Mouse (Mus musculus) layer of hippocampus, adult 18-20 months (tissue): ENCODE results near the gene Farp1. TPM values are rescaled to one million over a fixed set of nuclear protein-coding genes. Genes with fewer than 3 reads are reported as not detected.
"Not testable (repeated sequence)": the region's sequence is repeated elsewhere in the genome, so short reads cannot be mapped to it uniquely, and the experiment has no call there.

Experiments used
- DNase-seq, 2 experiments: peaks; one replicate each; pipeline ENCODE4 v3.0.0; 2022; ENCODE audit warnings: low spot score in 2 of 2
- total RNA-seq, 2 experiments: library from RNA; stranded (reverse); gene quantifications; 2 replicates each; pipeline ENCODE4 v1.2.3; 2021

Farp1 gene
- total RNA-seq, 2 experiments from 2014 or later = 92.2 to 98.8 TPM

DNA sequence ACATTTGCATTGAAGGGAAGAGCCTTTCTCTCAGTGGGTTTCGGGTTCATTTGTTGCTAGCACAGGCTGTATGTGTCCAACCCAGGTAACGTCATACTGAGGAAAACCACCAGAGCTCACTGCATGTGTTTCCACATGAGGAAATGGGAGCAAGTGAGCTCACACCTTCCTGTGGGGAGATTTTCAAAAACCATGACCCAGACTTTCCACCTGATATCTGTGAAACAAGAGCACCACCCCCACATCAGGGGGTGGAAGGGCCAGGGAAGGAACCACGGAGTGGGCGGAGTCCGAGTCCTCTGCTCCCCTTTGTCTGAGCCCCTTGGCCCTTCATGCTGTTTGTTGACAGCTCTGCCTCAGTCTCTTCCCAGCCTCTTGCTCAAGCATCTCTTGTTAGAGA, 67.6 kb downstream of the Farp1 start:
- DNase-seq = no peak

DNA sequence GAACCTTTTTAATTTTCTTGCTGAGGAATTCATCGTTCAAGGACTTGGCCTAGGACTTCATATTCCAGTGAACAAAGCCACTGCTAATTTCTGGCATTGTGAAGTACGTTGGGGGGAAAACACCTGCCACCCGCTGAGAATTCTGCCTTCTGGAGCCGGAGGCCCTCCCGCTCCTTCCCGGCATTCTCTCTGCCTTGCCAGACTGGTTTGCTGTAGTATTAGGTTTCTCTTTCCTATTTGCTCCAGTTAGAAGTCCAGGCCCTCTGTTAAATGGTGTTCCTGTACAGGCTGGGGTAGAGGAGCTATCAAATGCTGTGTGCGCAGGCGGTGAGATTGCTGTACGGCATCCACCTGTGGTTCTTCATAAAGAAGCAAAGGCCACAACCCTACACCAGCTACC, 68.5 kb downstream of the Farp1 start:
- DNase-seq = peak; percentile 22 to 58

DNA sequence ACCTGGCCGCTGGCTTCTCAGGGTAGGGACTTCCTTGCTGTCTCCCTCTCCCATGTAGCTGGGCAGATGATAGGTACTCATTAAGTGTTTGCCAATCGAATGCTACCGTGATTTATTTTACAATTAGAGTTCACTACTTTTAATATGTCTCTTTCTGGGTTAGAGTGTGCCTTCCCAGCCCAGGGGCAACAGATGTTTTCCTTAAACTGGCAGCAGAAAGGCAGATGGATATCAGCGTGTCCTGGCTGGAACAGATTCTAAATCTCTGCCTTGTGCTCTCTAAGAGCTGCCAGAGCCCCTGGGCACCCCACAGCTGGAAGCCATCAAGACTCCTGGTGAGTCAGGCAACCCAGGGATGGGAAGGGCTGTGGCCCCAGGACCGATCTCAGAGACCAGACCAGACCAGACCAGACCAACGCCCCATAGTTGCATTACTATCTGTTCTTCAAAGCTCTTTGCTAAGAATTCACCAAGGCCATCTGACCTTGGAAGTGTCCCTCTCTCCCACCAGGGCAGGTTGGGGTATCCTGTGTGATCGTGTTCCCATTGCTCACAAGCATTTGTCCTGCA, 69.8 kb downstream of the Farp1 start:
- DNase-seq = no peak

DNA sequence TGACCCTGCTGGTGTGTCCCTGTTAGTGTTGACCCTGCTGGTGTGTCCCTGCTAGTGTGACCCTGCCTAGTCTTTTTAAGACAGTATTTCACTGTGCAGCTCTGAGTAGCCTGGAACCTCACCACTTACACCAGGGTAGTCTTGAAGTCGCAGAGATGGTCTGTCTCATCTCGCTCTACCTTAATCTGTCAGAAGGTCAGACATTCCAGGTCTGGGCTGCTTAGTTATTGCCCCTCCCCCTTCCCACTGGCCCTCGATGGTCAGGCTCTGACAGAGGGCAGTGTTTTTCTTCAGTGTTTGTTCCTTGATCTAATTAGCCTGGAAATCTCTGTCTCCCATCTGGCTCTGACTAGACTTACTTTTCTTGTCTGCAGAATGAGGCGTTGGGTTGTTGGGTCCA, 71.9 kb downstream of the Farp1 start:
- DNase-seq = no peak

- peak in 1 of 2 experiments; percentile 36 for DNase-seq
Measured at GRCm38 (mm10) chr14:121107707-121108285, 72.8 kb downstream of the Farp1 start.

DNA sequence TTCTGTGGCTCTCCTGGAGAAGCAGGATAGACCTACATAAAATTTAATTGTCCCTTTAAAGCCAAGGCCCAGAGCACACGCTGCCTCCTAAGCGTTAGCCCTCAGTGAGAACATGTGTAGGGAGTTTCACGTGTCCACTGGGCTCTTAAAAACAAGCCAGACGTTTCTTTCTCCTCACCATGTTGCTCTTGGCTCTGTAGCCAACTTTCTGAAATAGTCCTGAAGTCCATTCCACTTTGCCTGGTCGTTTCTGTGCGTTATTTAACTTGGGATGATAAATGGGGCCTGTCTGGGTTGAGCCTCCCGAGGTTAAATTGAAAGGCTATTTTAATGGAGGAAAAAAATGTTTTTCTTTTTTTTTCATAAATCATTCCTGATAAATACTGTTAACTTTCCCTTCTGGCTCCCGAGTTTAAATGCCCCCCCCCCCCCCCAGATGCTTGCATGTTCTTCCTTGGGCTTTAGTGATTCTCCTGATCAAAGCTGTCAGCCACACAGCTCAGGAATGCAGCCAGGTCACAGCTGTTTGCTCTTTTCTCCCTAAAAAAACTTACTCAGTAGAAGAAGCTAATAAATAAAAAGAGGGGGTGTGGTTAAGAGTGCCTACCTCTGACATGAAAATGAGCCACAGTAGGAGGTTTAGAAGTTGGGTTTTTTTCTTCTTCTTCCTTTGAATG, 73.6 kb downstream of the Farp1 start:
- no peak for DNase-seq

- no peak for DNase-seq
Measured at GRCm38 (mm10) chr14:121109116-121109504, 74.1 kb downstream of the Farp1 start.

- no peak for DNase-seq
Measured at GRCm38 (mm10) chr14:121110492-121111267, 75.7 kb downstream of the Farp1 start.

GRCm38 (mm10) chr14:121112061-121112460, 77.1 kb downstream of the Farp1 start:
- no peak for DNase-seq

- DNase-seq = peak; percentile 28 to 70
Measured at GRCm38 (mm10) chr14:121113785-121114184, 78.8 kb downstream of the Farp1 start.

DNA sequence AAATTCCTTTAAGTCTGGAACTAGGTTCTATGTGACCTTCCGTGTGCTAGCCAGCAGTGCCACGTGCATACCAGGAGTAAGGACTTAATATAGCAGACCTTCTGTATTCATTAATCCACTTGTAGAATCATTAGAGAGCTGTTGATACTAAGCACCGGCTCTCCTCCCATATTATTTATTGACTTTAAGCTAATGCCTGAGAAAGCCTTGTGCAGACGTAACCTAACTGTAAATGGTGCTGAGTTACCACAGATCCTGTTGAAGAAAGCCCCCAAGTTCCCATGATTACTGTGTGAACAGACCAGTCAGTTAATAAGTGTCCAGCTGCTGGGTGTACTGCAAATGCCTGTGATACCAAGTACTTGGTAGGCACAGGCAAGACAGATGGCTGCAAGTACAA, 81.7 kb downstream of the Farp1 start:
- DNase-seq = no peak

GRCm38 (mm10) chr14:121118860-121119259, 83.9 kb downstream of the Farp1 start:
- no peak for DNase-seq

DNA sequence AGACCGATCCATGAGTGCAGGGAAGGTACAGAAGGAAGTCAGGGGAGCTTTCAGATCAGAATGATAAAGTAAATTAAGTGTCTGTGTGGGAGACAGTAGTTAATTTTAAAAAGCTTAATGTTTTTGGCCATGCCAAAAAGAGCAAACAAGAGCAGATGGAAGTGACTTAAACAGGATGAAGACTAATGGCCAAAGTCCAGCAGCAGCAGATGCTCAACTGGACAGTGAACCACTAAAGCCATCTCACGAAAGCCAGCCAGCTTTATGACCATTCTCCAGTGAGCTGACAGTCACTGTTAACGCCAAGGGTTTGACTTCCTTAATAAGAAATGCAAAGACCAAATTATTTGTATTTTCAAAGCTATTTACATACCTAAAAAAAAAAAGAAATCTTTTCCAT, 86.7 kb downstream of the Farp1 start:
- no peak for DNase-seq

DNA sequence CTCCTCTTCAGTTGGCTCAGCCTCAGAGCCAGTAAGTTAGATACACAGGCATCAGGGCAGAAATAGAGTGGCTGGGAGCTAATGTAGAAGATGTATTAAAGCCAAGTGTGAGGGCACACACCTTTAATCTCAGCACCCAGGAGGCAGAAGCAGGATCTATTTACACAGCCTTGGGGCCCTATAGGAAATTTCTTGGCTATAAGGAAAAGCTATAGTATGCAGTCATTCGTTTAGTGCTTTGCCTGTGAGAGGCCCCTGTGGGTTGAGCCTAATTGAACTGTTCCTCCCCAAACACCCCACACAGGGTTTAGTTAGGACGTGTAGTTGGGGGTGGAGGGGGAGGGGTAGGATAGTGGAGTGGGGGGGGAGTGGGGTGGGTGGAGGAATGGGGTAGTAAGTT, 87.9 kb downstream of the Farp1 start:
- DNase-seq = no peak

GRCm38 (mm10) chr14:121124409-121125010, 89.5 kb downstream of the Farp1 start:
- DNase-seq = no peak

DNA sequence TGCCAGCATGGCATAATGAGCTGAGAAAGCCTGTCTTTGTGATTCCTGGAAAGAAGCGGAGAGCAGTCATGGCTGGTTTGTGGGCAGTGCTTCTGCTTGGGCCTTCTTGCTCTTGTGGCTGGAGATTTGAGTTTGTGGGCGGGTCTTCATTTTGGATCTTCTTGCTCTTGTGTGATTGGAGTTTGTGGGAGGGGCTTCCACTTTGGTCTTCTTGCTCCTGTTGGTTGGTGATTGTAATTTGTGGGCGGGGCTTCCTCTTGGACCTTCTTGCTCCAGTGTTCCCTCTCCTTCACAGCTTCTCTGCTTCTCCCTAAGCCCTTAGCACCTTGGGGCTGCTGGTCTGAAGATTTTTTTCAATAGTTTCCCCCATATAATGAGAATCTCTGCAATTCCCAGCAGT, 90.7 kb downstream of the Farp1 start:
- DNase-seq = no peak

- DNase-seq = no peak
Measured at GRCm38 (mm10) chr14:121126291-121126690, 91.3 kb downstream of the Farp1 start.

GRCm38 (mm10) chr14:121128858-121129800, 94.1 kb downstream of the Farp1 start:
- no peak for DNase-seq

GRCm38 (mm10) chr14:121130351-121130750, 95.4 kb downstream of the Farp1 start:
- DNase-seq = not testable (repeated sequence)

- no peak for DNase-seq
Measured at GRCm38 (mm10) chr14:121134414-121134813, 99.4 kb downstream of the Farp1 start.
